Mouse (Mus musculus): Measurements from ENCODE around the gene Zfp87. TPM values are rescaled to one million over a fixed set of nuclear protein-coding genes. Genes with fewer than 3 reads are reported as not detected.
A peak's percentile ranks its signal among the peaks of the same experiment; 100 is the strongest.

Zfp87 gene
- total RNA-seq (2022), result 10 to 100 TPM; 21.4 to 24.6 (median 23.7) TPM

- peak; percentile 92 for DNase-seq (ENCODE audit: low spot score in 2 of 2)
These were observed at the start of gene Zfp87, which contains the start of gene Gm26965 for GRCm38 (mm10) chr13:67525753-67526410. Zfp87 (minus strand) TSS chr13:67526177. Gm26965 (minus strand) TSS chr13:67526151.

DNA sequence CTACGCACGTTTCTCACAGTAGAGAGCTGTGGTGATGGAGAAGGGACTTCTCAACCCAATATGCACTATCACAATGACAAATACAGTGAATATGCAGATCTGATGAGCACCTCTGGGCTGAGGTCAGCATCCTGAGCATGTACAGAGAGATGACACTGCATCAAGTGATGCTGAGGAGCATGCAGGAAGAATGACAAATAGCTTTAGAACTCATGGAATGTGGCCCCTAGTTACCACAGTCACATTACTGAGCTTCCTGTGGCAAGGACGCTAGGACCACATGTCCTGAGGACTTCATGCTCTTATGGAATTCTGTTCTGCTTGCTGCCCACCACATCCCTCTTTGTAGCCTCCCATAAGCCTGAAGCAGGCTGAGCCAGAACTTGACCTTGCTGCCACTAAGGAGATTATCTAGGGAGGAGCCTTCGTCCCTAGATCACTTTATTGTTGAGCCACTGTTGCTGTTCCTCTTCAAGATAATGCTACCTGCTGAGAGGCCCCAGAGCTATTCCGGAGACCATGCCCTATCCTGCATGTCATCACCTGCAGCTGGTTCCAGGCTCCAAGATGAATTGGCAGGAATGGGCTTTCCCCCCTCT lies 46.7 kb upstream of the Zfp87 start:
- no peak for DNase-seq (ENCODE audit: low spot score in 2 of 2)

GRCm38 (mm10) chr13:67553730-67554129 lies 27.8 kb upstream of the Zfp87 start, which contains the start of gene Zfp748:
Zfp748 (minus strand) TSS chr13:67553830.
- no peak for DNase-seq (ENCODE audit: low spot score in 2 of 2)

- peak; percentile 89 for DNase-seq (ENCODE audit: low spot score in 2 of 2)
These were observed 26.7 kb upstream of the Zfp87 start for GRCm38 (mm10) chr13:67552505-67553346.

GRCm38 (mm10) chr13:67545941-67546340 lies 20.0 kb upstream of the Zfp87 start:
- no peak for DNase-seq (ENCODE audit: low spot score in 2 of 2)

- no peak for DNase-seq (ENCODE audit: low spot score in 2 of 2)
These were observed 1.2 kb upstream of the Zfp87 start for GRCm38 (mm10) chr13:67527049-67527730.

DNA sequence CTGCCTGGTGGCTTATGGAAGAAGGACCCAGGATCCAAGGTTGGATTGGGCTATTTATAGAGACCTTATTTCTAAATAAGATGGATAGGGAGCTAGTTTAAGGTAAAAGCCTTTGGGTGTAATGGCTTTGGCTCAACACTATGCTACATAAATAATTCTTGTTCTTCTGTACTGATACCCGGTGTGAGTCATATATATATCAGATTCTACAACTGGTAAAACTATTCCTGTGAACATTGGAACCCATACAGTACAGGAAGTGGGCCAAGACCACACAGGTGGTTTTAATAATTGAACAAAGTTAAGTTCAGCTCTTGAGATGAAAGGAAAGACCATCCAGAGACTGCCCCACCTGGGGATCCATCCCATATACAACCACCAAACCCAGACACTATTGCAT lies 25.1 kb downstream of the Zfp87 start:
- no peak for DNase-seq (ENCODE audit: low spot score in 2 of 2)

- peak; percentile 88 to 89 for DNase-seq (ENCODE audit: low spot score in 2 of 2)
These were observed 25.8 kb downstream of the Zfp87 start, which contains the start of gene Zfp58 for GRCm38 (mm10) chr13:67500084-67500719. Zfp58 (minus strand) TSS chr13:67500555.

DNA sequence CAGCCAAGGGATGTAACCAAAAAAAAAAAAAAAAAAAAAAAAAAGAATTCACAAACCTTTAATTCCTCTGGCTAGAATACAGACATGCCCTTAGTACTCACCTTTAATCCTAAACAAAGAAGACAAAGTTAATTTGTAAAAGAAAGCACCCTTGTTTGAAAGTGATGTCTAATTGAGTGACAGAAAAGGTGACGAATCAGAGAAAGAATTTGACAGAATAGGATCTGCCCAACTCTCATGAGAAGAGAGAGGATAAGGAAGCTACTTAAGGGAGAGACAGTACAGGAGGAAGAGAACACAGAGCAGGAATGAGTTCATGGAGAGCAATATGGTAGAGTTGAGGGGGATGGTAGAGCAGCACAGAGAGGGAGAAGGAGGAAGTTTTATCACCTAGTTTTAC lies 30.3 kb downstream of the Zfp87 start:
- DNase-seq (ENCODE audit: low spot score in 2 of 2), result no peak

- DNase-seq (ENCODE audit: low spot score in 2 of 2), result no peak
These were observed 41.6 kb downstream of the Zfp87 start for GRCm38 (mm10) chr13:67484424-67484811.

- DNase-seq (ENCODE audit: low spot score in 2 of 2), result peak; percentile 91
These were observed 42.2 kb downstream of the Zfp87 start, which contains the start of gene Zfp874b for GRCm38 (mm10) chr13:67483625-67484423. Zfp874b (minus strand) TSS chr13:67484258.

GRCm38 (mm10) chr13:67481528-67481927 lies 44.4 kb downstream of the Zfp87 start:
- no peak for DNase-seq (ENCODE audit: low spot score in 2 of 2)

DNA sequence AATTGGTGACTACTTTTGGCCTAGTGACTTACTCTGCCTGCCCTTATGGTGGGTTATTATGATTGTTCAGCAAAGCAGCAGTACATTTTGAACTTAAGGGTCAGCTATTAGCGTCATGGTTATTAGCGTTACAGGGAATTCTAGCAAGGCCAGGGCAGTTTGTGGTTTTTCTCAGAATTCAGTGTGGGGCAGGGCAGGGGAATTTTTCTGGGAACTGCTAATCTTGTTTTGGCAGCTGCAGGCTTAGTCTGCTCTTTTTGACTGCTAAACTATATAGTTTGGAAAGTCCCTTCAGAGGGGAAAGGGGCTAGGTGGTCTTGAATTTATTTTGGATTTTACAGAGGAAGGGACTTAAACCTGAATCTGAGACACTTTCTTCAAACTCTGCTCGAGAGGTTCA lies 56.7 kb downstream of the Zfp87 start:
- DNase-seq (ENCODE audit: low spot score in 2 of 2), result no peak

Other genes starting within 250 kb of the Zfp87 start
- 10 to 100 TPM; 18.2 to 26.5 (median 23.8) TPM for gene Zfp458, start 247.7 kb downstream of the Zfp87 start, total RNA-seq (2022)
- gene Zfp457, start 219.7 kb downstream of the Zfp87 start, total RNA-seq (2022), result 1 to 10 TPM; 5.0 to 9.0 (median 6.3) TPM
- 1 to 10 TPM; 3.2 to 4.3 (median 3.9) TPM for gene Zfp595, start 193.6 kb downstream of the Zfp87 start, total RNA-seq (2022)
- gene Gm28044, start 165.6 kb downstream of the Zfp87 start, total RNA-seq (2022), result 1 to 10 TPM in 2 of 4 experiments, not detected in 2; 1.1 to 3.2 TPM
- gene Zfp953, start 165.6 kb downstream of the Zfp87 start, total RNA-seq (2022), result 1 to 10 TPM; 1.1 to 2.0 (median 1.3) TPM
- not detected for gene Gm28041, start 150.4 kb downstream of the Zfp87 start, total RNA-seq (2022)
- gene Zfp456, start 150.4 kb downstream of the Zfp87 start, total RNA-seq (2022), result 1 to 10 TPM; 1.0 to 1.9 (median 1.6) TPM
- gene Zfp429, start 126.4 kb downstream of the Zfp87 start, total RNA-seq (2022), result 1 to 10 TPM; 2.2 to 4.5 (median 2.4) TPM
- gene Zfp459, start 104.8 kb downstream of the Zfp87 start, total RNA-seq (2022), result 1 to 10 TPM; 3.4 to 5.9 (median 4.4) TPM
- 10 to 100 TPM; 10.5 to 18.9 (median 15.5) TPM for gene Zfp874a, start 74.6 kb downstream of the Zfp87 start, total RNA-seq (2022)
- 10 to 100 TPM; 12.4 to 23.2 (median 17.5) TPM for gene Zfp874b, start 41.9 kb downstream of the Zfp87 start, total RNA-seq (2022)
- gene Zfp58, start 25.6 kb downstream of the Zfp87 start, total RNA-seq (2022), result 10 to 100 TPM in 2 of 4 experiments, 1 to 10 TPM in 2; 8.4 to 12.4 (median 10.4) TPM
- under 1 TPM in 1 of 4 experiments, not detected in 3; 0.25 TPM for gene Gm26965, start within 50 bp of the Zfp87 start, total RNA-seq (2022)
- 10 to 100 TPM in 3 of 4 experiments, 1 to 10 TPM in 1; 9.4 to 12.5 (median 10.5) TPM for gene Zfp748, start 27.7 kb upstream of the Zfp87 start, total RNA-seq (2022)
- 10 to 100 TPM in 1 of 4 experiments, 1 to 10 TPM in 3; 8.7 to 10.2 (median 9.1) TPM for gene Zfp729b, start 83.5 kb upstream of the Zfp87 start, total RNA-seq (2022)
- 1 to 10 TPM in 3 of 4 experiments, not detected in 1; 1.1 to 2.5 (median 1.7) TPM for gene Gm49345, start 111.6 kb upstream of the Zfp87 start, total RNA-seq (2022)
- gene Zfp729a, start 111.6 kb upstream of the Zfp87 start, total RNA-seq (2022), result 10 to 100 TPM in 3 of 4 experiments, 1 to 10 TPM in 1; 9.2 to 12.6 (median 10.6) TPM
- gene Zfp738, start 160.9 kb upstream of the Zfp87 start, total RNA-seq (2022), result 10 to 100 TPM; 21.2 to 33.3 (median 30.4) TPM
- gene Zfp65, start 203.0 kb upstream of the Zfp87 start, total RNA-seq (2022), result 10 to 100 TPM; 12.4 to 20.6 (median 16.4) TPM
- gene Zfp85, start 229.1 kb upstream of the Zfp87 start, total RNA-seq (2022), result 1 to 10 TPM; 4.5 to 7.8 (median 7.0) TPM